Mouse (Mus musculus): Measurements from ENCODE around the gene Aldoc.

Gene Aldoc

GRCm38 (mm10) chr11:78328512-78329056 lies 5.8 kb downstream of the Aldoc start:
- no peak for DNase-seq (ENCODE audit: low read depth in 1 of 2, low spot score in 2 of 2)

- DNase-seq (ENCODE audit: low read depth in 1 of 2, low spot score in 2 of 2), result no peak
Observed at GRCm38 (mm10) chr11:78332676-78333075, 9.9 kb downstream of the Aldoc start.

- no peak for DNase-seq (ENCODE audit: low read depth in 1 of 2, low spot score in 2 of 2)
Observed at GRCm38 (mm10) chr11:78333992-78334391, 11.2 kb downstream of the Aldoc start.

- DNase-seq (ENCODE audit: low read depth in 1 of 2, low spot score in 2 of 2), result no peak
Observed at GRCm38 (mm10) chr11:78337040-78337439, 14.3 kb downstream of the Aldoc start.

GRCm38 (mm10) chr11:78341702-78342101 lies 18.9 kb downstream of the Aldoc start:
- no peak for DNase-seq (ENCODE audit: low read depth in 1 of 2, low spot score in 2 of 2)

- no peak for DNase-seq (ENCODE audit: low read depth in 1 of 2, low spot score in 2 of 2)
Observed at GRCm38 (mm10) chr11:78343381-78344327, 20.9 kb downstream of the Aldoc start, which contains the start of gene Unc119. Gene Unc119, plus strand, starts transcription at chr11:78343482.

GRCm38 (mm10) chr11:78344328-78344889 lies 21.6 kb downstream of the Aldoc start:
- DNase-seq (ENCODE audit: low read depth in 1 of 2, low spot score in 2 of 2), result no peak

- DNase-seq (ENCODE audit: low read depth in 1 of 2, low spot score in 2 of 2), result no peak
Observed at GRCm38 (mm10) chr11:78344890-78345715, 22.3 kb downstream of the Aldoc start.

- DNase-seq (ENCODE audit: low read depth in 1 of 2, low spot score in 2 of 2), result peak; percentile 45 to 59
Observed at GRCm38 (mm10) chr11:78345801-78346200, 23.0 kb downstream of the Aldoc start.

- no peak for DNase-seq (ENCODE audit: low read depth in 1 of 2, low spot score in 2 of 2)
Observed at GRCm38 (mm10) chr11:78346326-78347069, 23.7 kb downstream of the Aldoc start.

- no peak for DNase-seq (ENCODE audit: low read depth in 1 of 2, low spot score in 2 of 2)
Observed at GRCm38 (mm10) chr11:78347070-78347754, 24.4 kb downstream of the Aldoc start.

GRCm38 (mm10) chr11:78347908-78348307 lies 25.1 kb downstream of the Aldoc start:
- peak; percentile 50 to 58 for DNase-seq (ENCODE audit: low read depth in 1 of 2, low spot score in 2 of 2)

GRCm38 (mm10) chr11:78348474-78348873 lies 25.7 kb downstream of the Aldoc start:
- DNase-seq (ENCODE audit: low read depth in 1 of 2, low spot score in 2 of 2), result no peak

- no peak for DNase-seq (ENCODE audit: low read depth in 1 of 2, low spot score in 2 of 2)
Observed at GRCm38 (mm10) chr11:78349441-78350358, 26.9 kb downstream of the Aldoc start.

GRCm38 (mm10) chr11:78353081-78353480 lies 30.3 kb downstream of the Aldoc start:
- DNase-seq (ENCODE audit: low read depth in 1 of 2, low spot score in 2 of 2), result no peak

- no peak for DNase-seq (ENCODE audit: low read depth in 1 of 2, low spot score in 2 of 2)
Observed at GRCm38 (mm10) chr11:78354905-78355304, 32.1 kb downstream of the Aldoc start.

- no peak for DNase-seq (ENCODE audit: low read depth in 1 of 2, low spot score in 2 of 2)
Observed at GRCm38 (mm10) chr11:78355471-78356238, 32.9 kb downstream of the Aldoc start.
